Mouse (Mus musculus) intestine, postnatal 0 days (tissue): ENCODE measurements around the gene Hcls1. TPM values are rescaled to one million over a fixed set of nuclear protein-coding genes. Genes with fewer than 3 reads are reported as not detected.
A peak's percentile ranks its signal among the peaks of the same experiment; 100 is the strongest.

ENCODE experiments used
- ATAC-seq: fragments of 200-750 bp; cut with Nextera tagmentation; 2 replicates; pipeline ENCODE4 v1.8.0; 2017; ENCODE audit warnings: mild to moderate bottlenecking, moderate TSS enrichment, moderate library complexity
- H3K27ac ChIP-seq: fragments of 300-500 bp; sonication (generic); 2 replicates; pipeline ENCODE4 v1.5.1; 2014; ENCODE audit warnings: mild to moderate bottlenecking, low read depth, low read length, moderate library complexity
- H3K27me3 ChIP-seq: fragments of 300-500 bp; sonication (generic); replicated peaks from 2 replicates; pipeline ENCODE4 v1.6.1; 2014; ENCODE audit warnings: low read length, mixed read lengths; ENCODE audit not compliant: control insufficient read depth, insufficient read depth
- H3K36me3 ChIP-seq: fragments of 300-500 bp; sonication (generic); 2 replicates; pipeline ENCODE4 v1.6.1; 2014; ENCODE audit warnings: mild to moderate bottlenecking, moderate library complexity; ENCODE audit not compliant: control insufficient read depth, insufficient read depth
- H3K4me1 ChIP-seq: fragments of 300-500 bp; sonication (generic); replicated peaks from 2 replicates; pipeline ENCODE4 v1.6.1; 2014; ENCODE audit warnings: antibody characterized with exemption, low read length, mixed read lengths; ENCODE audit not compliant: control insufficient read depth, insufficient read depth
- H3K4me2 ChIP-seq: fragments of 300-500 bp; sonication (generic); replicated peaks from 2 replicates; pipeline ENCODE4 v1.6.1; 2014; ENCODE audit warnings: low read depth, mild to moderate bottlenecking, moderate library complexity
- H3K4me3 ChIP-seq: fragments of 300-500 bp; sonication (generic); 2 replicates; pipeline ENCODE4 v1.5.1; 2014; ENCODE audit warnings: low read depth, low read length
- H3K9ac ChIP-seq: fragments of 300-500 bp; sonication (generic); 2 replicates; pipeline ENCODE4 v1.6.1; 2014; ENCODE audit warnings: mild to moderate bottlenecking, low read depth, low read length
- H3K9me3 ChIP-seq: fragments of 300-500 bp; sonication (generic); 2 replicates; pipeline ENCODE4 v1.6.1; 2016; ENCODE audit warnings: mixed run types; ENCODE audit not compliant: control insufficient read depth
- CTCF ChIP-seq: sonication (generic); IDR thresholded peaks from 2 replicates; pipeline ENCODE4 v1.5.1; 2016; ENCODE audit warnings: low read depth, mild to moderate bottlenecking, control low read depth, antibody characterized with exemption, moderate library complexity
- WGBS: fragments of 180-500 bp; shearing (Covaris S2); extraction: QIAGEN DNeasy Blood & Tissue Kit; methylation state at CpG from one replicate; pipeline ENCODE4 v1.1.7; 2014; 5-methylcytosine and 5-hydroxymethylcytosine counted together
- polyA plus RNA-seq: library from polyadenylated mRNA; unstranded; fragments of >200 nt; fragmentation: Nextera tagmentation; extraction: Ambion mirVana; gene quantifications from 2 replicates; pipeline ENCODE4 v1.2.1, GENCODE M21; 2015

Hcls1 gene
- polyA plus RNA-seq, 1 experiment from 2014 or later = 16.1 TPM

GRCm38 (mm10) chr16:36989999-36990625, 55.3 kb downstream of the Hcls1 start, which contains the start of gene Fbxo40:
TSS of gene Fbxo40 (minus strand) at chr16:36990467.
- no peak for TF ChIP-seq CTCF
- no peaks in the 10 kb centered on the region for H3K36me3 ChIP-seq
- no peak within 1 kb of the TSS for H3K27ac ChIP-seq
- no peak within 1 kb of the TSS for H3K4me3 ChIP-seq
- 58% methylated on average over 18 of the region's 18 CpGs for whole genome bisulfite sequencing
- no peak within 1 kb of the TSS for H3K9ac ChIP-seq
- H3K27me3 ChIP-seq = no peaks in the 10 kb centered on the region
- H3K4me1 ChIP-seq = no peaks in the 10 kb centered on the region
- no peak for ATAC-seq
- no peak within 1 kb of the TSS for H3K4me2 ChIP-seq
- no peaks in the 10 kb centered on the region for H3K9me3 ChIP-seq

- Histone ChIP-seq H3K27ac (no peak overlapping the region), H3K27me3 (no peaks in the 10 kb centered on the region), H3K9me3 (no peaks in the 10 kb centered on the region), H3K36me3 (no peaks in the 10 kb centered on the region), H3K4me3 (no peak overlapping the region), H3K4me1 (no peaks in the 10 kb centered on the region), H3K4me2 (no peak overlapping the region), H3K9ac (no peak overlapping the region)
- 76% methylated on average over 6 of the region's 6 CpGs for WGBS
- TF ChIP-seq CTCF = no peak
- ATAC-seq = no peak
Measured at GRCm38 (mm10) chr16:36997650-36998049, 62.9 kb downstream of the Hcls1 start.

- Histone ChIP-seq H3K4me3 (no peak overlapping the region), H3K27me3 (no peaks in the 10 kb centered on the region), H3K36me3 (no peaks in the 10 kb centered on the region), H3K9me3 (no peaks in the 10 kb centered on the region), H3K9ac (no peak overlapping the region), H3K27ac (no peak overlapping the region), H3K4me2 (no peak overlapping the region), H3K4me1 (no peaks in the 10 kb centered on the region)
- ATAC-seq = no peak
- TF ChIP-seq CTCF = no peak
- WGBS = 82% methylated on average over 9 of the region's 9 CpGs
Measured at GRCm38 (mm10) chr16:36999366-36999972, 64.7 kb downstream of the Hcls1 start.

GRCm38 (mm10) chr16:37009262-37009661, 74.5 kb downstream of the Hcls1 start:
- Histone ChIP-seq H3K9me3 (no peaks in the 10 kb centered on the region), H3K36me3 (no peaks in the 10 kb centered on the region), H3K4me2 (no peak overlapping the region), H3K9ac (no peak overlapping the region), H3K27ac (no peak overlapping the region), H3K4me3 (no peak overlapping the region), H3K4me1 (0 out of 2 replicates have a peak, but pooled peaks cover 6% of the 10 kb centered on the region), H3K27me3 (no peaks in the 10 kb centered on the region)
- no peak for ATAC-seq
- 63% methylated on average over 6 of the region's 6 CpGs for WGBS
- TF ChIP-seq CTCF = no peak

GRCm38 (mm10) chr16:37010370-37010769, 75.6 kb downstream of the Hcls1 start:
- Histone ChIP-seq H3K9me3 (no peaks in the 10 kb centered on the region), H3K27ac (no peak overlapping the region), H3K4me2 (no peak overlapping the region), H3K4me1 (0 out of 2 replicates have a peak, but pooled peaks cover 6% of the 10 kb centered on the region), H3K4me3 (no peak overlapping the region), H3K27me3 (no peaks in the 10 kb centered on the region), H3K9ac (no peak overlapping the region), H3K36me3 (no peaks in the 10 kb centered on the region)
- 58% methylated on average over 4 of the region's 4 CpGs for WGBS
- peak; percentile 31 for ATAC-seq
- TF ChIP-seq CTCF = peak; percentile 73

- Histone ChIP-seq H3K9ac (peak within 1 kb of the TSS; percentile 48), H3K4me3 (peak within 1 kb of the TSS; percentile 87), H3K9me3 (no peaks in the 10 kb centered on the region), H3K4me2 (peak within 1 kb of the TSS; percentile 98), H3K36me3 (no peaks in the 10 kb centered on the region), H3K27me3 (no peaks in the 10 kb centered on the region), H3K4me1 (0 out of 2 replicates have a peak, but pooled peaks cover 6% of the 10 kb centered on the region), H3K27ac (no peak within 1 kb of the TSS)
- WGBS = 4% methylated on average over 30 of the region's 30 CpGs
- ATAC-seq = peak; percentile 93
- no peak for TF ChIP-seq CTCF
Measured at GRCm38 (mm10) chr16:37011061-37011921, 76.5 kb downstream of the Hcls1 start, which contains the start of gene Polq. TSS of gene Polq (plus strand) at chr16:37011786.
